Mouse (Mus musculus) cerebellum, adult 11-12 months (tissue): ENCODE results near the gene Gm20388.
A peak's percentile ranks its signal among the peaks of the same experiment; 100 is the strongest.

ENCODE experiments used
- DNase-seq: peaks from one replicate; pipeline ENCODE4 v3.0.0; 2022

The Gm20388 gene

DNA sequence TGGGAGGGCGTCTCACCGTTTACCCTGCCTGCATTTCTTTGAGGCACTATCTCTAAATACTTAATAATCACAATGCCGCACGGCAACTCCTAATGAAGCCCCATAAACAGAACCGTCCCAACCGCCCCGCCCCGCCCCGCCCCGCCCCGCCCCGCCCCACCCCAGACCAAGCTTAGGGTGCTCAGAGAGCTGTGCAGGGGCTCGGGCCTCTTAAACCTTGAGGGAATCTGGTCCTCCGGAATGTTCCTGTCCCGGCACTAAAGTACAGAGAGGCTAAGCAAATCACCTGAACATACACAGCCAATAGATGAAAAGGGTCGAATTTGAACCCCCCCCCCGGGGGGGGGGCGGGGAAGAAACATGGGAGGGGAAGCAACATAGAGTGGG is 1564.2 kb downstream of the Gm20388 start:
- DNase-seq: no peak

- no peak for DNase-seq
Measured at GRCm38 (mm10) chr8:121477851-121478547, 1567.4 kb downstream of the Gm20388 start.

DNA sequence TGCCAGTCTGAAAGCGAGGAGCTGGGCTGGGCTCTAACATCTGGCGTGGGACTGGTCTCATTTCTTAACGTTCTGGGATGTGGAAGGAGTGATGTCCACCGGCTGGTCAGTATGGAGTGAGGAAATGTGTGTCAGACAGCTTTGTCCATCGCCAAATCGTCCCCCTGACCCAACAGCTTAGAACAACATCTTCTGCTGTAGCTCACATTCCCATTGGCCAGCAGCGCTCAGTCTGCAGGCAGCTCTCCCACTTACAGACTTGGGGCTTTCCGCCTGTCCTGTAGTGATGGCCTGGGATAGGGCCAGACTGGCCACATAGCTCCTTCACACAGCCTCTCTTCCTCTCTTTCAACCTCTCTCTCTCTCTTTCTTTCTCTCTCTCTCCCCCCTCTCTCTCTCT is 1568.5 kb downstream of the Gm20388 start:
- DNase-seq: no peak

GRCm38 (mm10) chr8:121480411-121481031 is 1569.9 kb downstream of the Gm20388 start:
- no peak for DNase-seq

DNA sequence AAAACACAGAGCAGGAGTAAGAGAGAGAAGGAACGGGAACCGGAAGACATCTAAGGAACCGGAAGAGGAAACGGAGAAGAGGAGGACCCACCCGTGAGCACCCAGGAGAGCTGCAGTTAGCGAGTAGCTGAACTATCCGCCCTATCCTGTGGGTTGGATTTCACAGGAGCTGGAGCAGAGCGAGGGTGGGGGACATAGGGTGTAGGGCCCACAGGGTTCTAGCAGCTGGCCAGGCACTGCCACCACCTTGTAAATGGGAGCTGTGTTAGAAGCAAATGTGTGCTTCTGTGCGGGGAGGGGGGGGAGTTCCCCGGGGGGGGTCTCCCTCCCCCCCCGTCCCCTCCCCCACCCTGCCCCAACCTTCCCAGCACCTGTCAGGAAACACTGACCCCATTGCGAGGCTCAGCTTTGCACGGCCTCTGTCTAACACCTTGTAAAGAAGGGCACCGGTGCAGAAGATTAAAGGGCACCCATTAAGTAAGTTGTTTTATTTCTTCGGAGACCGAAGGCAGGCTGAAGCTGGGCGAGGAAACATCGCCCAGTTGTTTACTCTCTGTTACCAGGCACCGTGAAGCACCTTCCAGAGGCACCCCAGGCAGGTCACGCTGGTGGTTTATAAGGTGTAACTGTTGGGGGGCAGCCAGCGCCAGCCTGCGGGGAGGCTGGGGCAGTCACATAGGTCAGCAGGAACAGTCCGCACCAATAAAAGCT is 1573.6 kb downstream of the Gm20388 start:
- DNase-seq: no peak

GRCm38 (mm10) chr8:121491633-121492032 is 1581.0 kb downstream of the Gm20388 start:
- DNase-seq: no peak

GRCm38 (mm10) chr8:121497621-121498020 is 1587.0 kb downstream of the Gm20388 start:
- no peak for DNase-seq

GRCm38 (mm10) chr8:121511751-121512150 is 1601.1 kb downstream of the Gm20388 start:
- DNase-seq: no peak

- DNase-seq: peak; percentile 56
Measured at GRCm38 (mm10) chr8:121513429-121513828, 1602.8 kb downstream of the Gm20388 start.

- no peak for DNase-seq
Measured at GRCm38 (mm10) chr8:121525111-121525818, 1614.6 kb downstream of the Gm20388 start.

DNA sequence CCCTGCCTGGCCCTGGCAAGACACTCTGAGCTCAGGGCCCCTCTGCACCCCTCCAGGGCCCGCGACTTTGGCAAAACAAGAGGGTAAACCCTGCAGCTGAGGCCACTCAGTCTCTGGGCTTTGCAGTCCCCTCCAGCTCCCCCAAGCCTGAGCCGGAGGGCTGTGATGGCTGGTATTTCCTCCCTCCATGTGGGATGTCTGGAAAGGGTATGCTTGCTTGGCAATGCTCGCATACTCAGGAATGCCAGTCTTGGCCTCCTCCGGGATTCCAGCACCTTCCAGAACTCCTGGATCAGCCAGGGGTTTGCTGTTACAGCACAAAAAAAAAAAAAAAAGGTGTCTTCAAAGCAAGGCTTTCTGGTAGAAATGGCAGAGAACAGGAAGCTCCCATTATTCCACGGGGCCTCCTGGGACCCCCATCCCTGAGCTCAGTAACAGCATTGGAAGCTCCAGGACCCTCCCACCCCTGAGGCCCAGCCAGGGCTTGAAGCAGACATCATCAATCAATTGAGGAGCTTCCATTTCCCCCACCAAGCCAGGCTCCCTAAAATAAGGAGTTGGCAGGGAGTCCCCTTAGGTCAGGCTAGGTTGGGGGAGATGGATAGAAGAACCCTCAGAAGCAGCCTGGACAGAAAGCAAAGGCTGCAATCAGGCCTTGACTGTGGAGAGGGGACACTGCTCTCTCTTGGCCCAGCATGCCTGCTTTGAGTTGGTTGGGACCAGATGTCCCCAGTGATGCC is 1616.3 kb downstream of the Gm20388 start:
- no peak for DNase-seq

GRCm38 (mm10) chr8:121527751-121528150 is 1617.1 kb downstream of the Gm20388 start:
- no peak for DNase-seq

DNA sequence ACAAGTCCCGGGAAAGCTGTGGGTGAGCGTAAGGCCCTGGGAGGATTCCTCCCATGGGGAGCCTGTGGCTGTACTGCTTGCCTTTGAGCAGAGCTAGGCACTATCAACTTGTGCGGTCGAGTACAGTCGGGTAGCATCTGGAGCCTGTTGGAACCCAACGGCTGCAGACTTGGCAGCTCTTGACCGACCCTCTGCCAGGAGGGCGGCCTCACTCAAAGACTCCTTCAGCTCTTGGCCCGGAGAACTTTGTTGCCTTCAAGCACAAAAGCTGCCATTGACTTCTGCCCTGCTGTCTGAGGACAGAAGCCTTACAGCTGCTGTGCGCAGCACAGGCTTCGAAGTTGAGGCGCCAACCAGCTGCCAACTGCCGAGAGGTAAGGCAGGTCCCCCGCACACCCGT is 1618.1 kb downstream of the Gm20388 start:
- DNase-seq: no peak

GRCm38 (mm10) chr8:121530639-121531038 is 1620.0 kb downstream of the Gm20388 start:
- no peak for DNase-seq

DNA sequence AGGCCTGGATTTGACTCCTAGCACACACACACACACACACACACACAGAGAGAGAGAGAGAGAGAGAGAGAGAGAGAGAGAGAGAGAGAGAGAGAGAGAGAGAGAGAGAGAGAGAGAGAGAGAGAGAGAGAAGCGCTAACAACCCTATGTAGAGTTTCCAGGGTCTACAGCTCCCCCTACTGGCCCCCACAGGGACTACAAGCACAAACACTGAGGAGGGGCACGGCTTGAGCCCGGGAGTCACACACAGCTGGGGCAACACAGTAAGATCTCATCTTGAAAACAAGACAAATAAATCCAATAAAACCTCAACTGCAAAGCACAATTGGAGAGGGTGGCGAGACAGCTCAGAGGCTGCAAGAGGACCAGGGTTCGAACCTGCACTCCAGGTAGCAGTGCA is 1621.7 kb downstream of the Gm20388 start:
- DNase-seq: no peak

GRCm38 (mm10) chr8:121541862-121542261 is 1631.2 kb downstream of the Gm20388 start:
- DNase-seq: no peak

DNA sequence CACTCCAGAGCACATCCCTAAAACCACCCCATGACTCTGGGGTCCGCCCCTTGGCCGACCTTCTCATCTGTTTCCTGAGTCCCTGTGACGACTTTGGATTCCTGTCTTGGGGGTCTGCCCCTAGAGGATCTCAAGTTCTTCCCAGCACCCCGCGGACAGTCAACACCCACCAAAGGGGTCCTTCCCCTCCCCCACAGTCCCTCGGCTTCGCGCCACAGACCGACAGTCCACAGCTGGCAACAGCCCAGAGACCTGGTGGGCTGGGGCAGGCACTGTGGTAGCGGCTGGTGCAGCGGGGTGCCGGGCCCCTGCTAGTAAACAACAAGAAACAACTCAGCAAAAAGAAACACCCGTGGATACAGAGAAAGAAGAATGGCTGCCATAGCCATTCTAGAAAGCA is 1632.3 kb downstream of the Gm20388 start:
- DNase-seq: no peak

DNA sequence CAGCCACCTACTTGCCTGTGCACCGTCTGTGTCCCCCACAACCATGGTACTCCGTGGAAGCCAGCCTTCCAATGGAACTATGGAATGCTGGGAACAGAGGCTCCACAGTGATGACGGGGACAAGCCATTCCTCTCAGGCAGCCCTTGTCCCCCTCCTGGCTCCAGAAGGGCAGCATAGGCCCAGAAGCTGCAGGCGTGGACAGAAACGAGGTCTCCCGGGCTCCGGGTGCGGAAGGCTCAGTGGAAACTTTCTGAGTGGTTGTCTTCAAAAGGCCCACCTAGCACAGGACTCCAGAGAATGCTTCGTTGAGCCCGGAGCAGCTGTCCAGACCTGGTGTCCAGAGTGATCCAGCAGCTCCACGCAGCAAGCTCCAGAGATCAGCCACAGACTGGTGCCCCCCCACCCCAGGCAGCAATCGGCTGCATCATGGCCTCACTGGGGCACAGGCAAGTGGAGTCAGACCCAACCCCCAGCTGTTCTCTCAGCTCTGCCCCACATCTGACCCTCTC is 1633.7 kb downstream of the Gm20388 start, which contains the start of gene 1700018B08Rik:
1700018B08Rik (minus strand) TSS at position 45 of the 510 bp plus-strand sequence.
- DNase-seq: no peak

DNA sequence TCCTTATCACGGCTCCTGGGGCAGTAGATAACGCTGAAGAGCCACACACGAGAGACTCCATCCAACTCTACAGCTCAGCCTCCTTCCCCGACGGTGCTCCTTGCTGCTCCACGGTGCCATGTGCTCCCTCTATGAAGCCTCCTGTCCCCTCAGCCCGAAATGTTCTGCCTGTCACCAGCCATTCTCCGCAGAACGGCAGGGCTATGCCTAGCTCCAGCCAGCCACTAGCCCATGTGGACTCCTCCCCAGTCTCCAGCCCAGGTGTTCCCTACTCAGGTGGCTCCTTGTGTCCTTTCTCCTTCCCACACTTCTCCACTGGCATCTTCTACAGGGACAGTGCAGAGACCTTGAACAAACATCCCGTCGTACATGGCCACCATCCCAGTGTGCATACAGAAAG is 1634.3 kb downstream of the Gm20388 start:
- DNase-seq: no peak

DNA sequence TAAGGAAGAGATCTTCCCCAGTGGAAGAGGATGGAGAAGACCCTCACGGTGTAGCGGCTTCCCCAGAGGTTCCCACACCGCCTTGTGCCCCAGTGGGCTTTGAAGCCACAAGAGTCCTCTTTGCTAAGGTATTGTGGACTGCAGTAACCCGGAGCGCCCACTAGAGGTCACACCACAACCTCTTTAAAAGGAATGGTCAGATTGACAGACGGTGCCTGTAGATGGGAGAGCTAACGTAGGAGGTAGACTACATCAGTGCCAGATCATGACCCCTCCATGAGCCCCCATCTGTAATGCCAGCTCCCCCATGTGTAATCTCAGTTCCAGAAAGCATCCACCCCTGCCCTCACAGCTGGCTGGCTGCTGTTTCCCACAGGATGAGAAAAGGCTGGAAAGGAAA is 1636.5 kb downstream of the Gm20388 start:
- DNase-seq: peak; percentile 72

DNA sequence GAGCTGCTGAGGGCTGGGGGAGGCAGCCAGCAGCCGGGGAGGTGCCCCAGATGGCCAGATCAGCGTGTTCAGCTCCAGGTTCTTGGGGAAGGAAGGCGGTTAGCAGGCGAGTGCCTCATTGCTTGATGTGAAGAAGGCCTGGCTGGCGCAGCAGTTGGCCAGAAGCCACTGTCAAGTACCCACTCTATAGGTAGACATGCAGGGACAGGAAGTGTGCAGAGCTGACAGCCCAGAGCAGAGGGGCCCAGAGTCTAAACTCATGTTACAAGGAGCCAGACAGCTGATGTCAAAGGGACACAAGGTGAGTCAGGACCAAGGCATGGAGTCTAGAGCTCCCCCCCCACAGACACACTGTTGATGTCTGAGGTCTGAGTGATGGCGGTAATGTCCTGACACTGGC is 1639.4 kb downstream of the Gm20388 start:
- DNase-seq: peak; percentile 1
